Mouse (Mus musculus) forelimb bud, embryonic 11.5 days (tissue): ENCODE measurements around the gene Uroc1.

Experiments used
- DNase-seq: peaks from one replicate; pipeline ENCODE4 v3.0.0-alpha.2; 2012; ENCODE audit warnings: low read depth, low spot score

Uroc1 gene

GRCm38 (mm10) chr6:90332561-90333425, at the start of gene Uroc1:
TSS of gene Uroc1 (plus strand) at chr6:90333284.
- no peak for DNase-seq

GRCm38 (mm10) chr6:90288265-90288664, 44.8 kb upstream of the Uroc1 start:
- DNase-seq = no peak

GRCm38 (mm10) chr6:90300919-90301318, 32.2 kb upstream of the Uroc1 start, which contains the start of gene BC048671:
TSS of gene BC048671 (plus strand) at chr6:90301219.
- DNase-seq = no peak

- no peak for DNase-seq
These were observed 26.6 kb upstream of the Uroc1 start for GRCm38 (mm10) chr6:90306315-90306975.

- no peak for DNase-seq
These were observed 24.0 kb upstream of the Uroc1 start for GRCm38 (mm10) chr6:90308839-90309778.

- DNase-seq = no peak
These were observed 17.1 kb upstream of the Uroc1 start for GRCm38 (mm10) chr6:90315961-90316360.

GRCm38 (mm10) chr6:90317510-90318258, 15.4 kb upstream of the Uroc1 start:
- DNase-seq = no peak

- no peak for DNase-seq
These were observed 14.1 kb upstream of the Uroc1 start for GRCm38 (mm10) chr6:90319019-90319418.

- no peak for DNase-seq
These were observed 13.5 kb upstream of the Uroc1 start for GRCm38 (mm10) chr6:90319475-90320191.

- no peak for DNase-seq
These were observed 12.7 kb upstream of the Uroc1 start for GRCm38 (mm10) chr6:90320429-90320828.

- DNase-seq = no peak
These were observed 11.3 kb upstream of the Uroc1 start for GRCm38 (mm10) chr6:90321811-90322210.

- DNase-seq = no peak
These were observed 9.1 kb upstream of the Uroc1 start for GRCm38 (mm10) chr6:90324026-90324425.

GRCm38 (mm10) chr6:90324463-90324862, 8.6 kb upstream of the Uroc1 start:
- DNase-seq = no peak

- no peak for DNase-seq
These were observed 8.1 kb upstream of the Uroc1 start, which contains the start of gene Chst13 for GRCm38 (mm10) chr6:90324991-90325390. TSS of gene Chst13 (minus strand) at chr6:90325185.

GRCm38 (mm10) chr6:90327670-90328069, 5.4 kb upstream of the Uroc1 start:
- DNase-seq = no peak

- no peak for DNase-seq
These were observed 3.1 kb upstream of the Uroc1 start for GRCm38 (mm10) chr6:90329953-90330352.

GRCm38 (mm10) chr6:90334244-90334643, 1.2 kb downstream of the Uroc1 start:
- DNase-seq = no peak

- no peak for DNase-seq
These were observed 9.3 kb downstream of the Uroc1 start for GRCm38 (mm10) chr6:90342343-90342742.

GRCm38 (mm10) chr6:90347183-90347582, 14.1 kb downstream of the Uroc1 start:
- DNase-seq = no peak

GRCm38 (mm10) chr6:90348500-90348899, 15.4 kb downstream of the Uroc1 start:
- DNase-seq = no peak
